Mouse (Mus musculus) stomach, embryonic 14.5 days (tissue): ENCODE results near the gene Smarcc2. TPM values are rescaled to one million over a fixed set of nuclear protein-coding genes. Genes with fewer than 3 reads are reported as not detected.

Experiments used
- ATAC-seq: fragments of 200-750 bp; cut with Nextera tagmentation; 2 replicates; pipeline ENCODE4 v1.8.0; 2017; ENCODE audit warnings: low read depth, moderate TSS enrichment; ENCODE audit not compliant: insufficient number of reproducible peaks, insufficient read depth, low FRiP score
- H3K27ac ChIP-seq: fragments of 300-500 bp; sonication (generic); 2 replicates; pipeline ENCODE4 v1.5.1; 2014; ENCODE audit warnings: mild to moderate bottlenecking, low read length, moderate library complexity, mixed read lengths
- H3K27me3 ChIP-seq: fragments of 300-500 bp; sonication (generic); 2 replicates; pipeline ENCODE4 v1.6.1; 2014; ENCODE audit warnings: low read length, control low read depth, mixed read lengths; ENCODE audit not compliant: control insufficient read depth, insufficient read depth
- H3K36me3 ChIP-seq: fragments of 300-500 bp; sonication (generic); 2 replicates; pipeline ENCODE4 v1.6.1; 2014; ENCODE audit warnings: mild to moderate bottlenecking, control low read depth, low read length, moderate library complexity, mixed read lengths; ENCODE audit not compliant: control insufficient read depth, insufficient read depth
- H3K4me1 ChIP-seq: fragments of 300-500 bp; sonication (generic); 2 replicates; pipeline ENCODE4 v1.6.1; 2014; ENCODE audit warnings: low read length, control low read depth, mixed read lengths; ENCODE audit not compliant: control insufficient read depth, insufficient read depth
- H3K4me2 ChIP-seq: fragments of 300-500 bp; sonication (generic); replicated peaks from 2 replicates; pipeline ENCODE4 v1.6.1; 2014; ENCODE audit warnings: low read depth, low read length, control low read depth
- H3K4me3 ChIP-seq: fragments of 300-500 bp; sonication (generic); 2 replicates; pipeline ENCODE4 v1.5.1; 2014; ENCODE audit warnings: low read depth, low read length, control low read depth
- H3K9ac ChIP-seq: fragments of 300-500 bp; sonication (generic); replicated peaks from 2 replicates; pipeline ENCODE4 v1.6.1; 2014; ENCODE audit warnings: low read depth, mild to moderate bottlenecking, control low read depth, low read length, moderate library complexity, mixed read lengths
- H3K9me3 ChIP-seq: fragments of 300-500 bp; sonication (generic); 2 replicates; pipeline ENCODE4 v1.6.1; 2016; ENCODE audit warnings: low read depth, low read length, control low read depth; ENCODE audit not compliant: control insufficient read depth
- WGBS: fragments of 180-500 bp; shearing (Covaris S2); extraction: QIAGEN DNeasy Blood & Tissue Kit; methylation state at CpG from one replicate; pipeline ENCODE4 v1.1.7; 2014; 5-methylcytosine and 5-hydroxymethylcytosine counted together
- polyA plus RNA-seq: library from polyadenylated mRNA; unstranded; fragments of >200 nt; fragmentation: Nextera tagmentation; extraction: Ambion mirVana; gene quantifications from 2 replicates; pipeline ENCODE4 v1.2.1, GENCODE M21; 2014

The Smarcc2 gene
- polyA plus RNA-seq, 1 experiment from 2014 or later = 110 TPM

DNA sequence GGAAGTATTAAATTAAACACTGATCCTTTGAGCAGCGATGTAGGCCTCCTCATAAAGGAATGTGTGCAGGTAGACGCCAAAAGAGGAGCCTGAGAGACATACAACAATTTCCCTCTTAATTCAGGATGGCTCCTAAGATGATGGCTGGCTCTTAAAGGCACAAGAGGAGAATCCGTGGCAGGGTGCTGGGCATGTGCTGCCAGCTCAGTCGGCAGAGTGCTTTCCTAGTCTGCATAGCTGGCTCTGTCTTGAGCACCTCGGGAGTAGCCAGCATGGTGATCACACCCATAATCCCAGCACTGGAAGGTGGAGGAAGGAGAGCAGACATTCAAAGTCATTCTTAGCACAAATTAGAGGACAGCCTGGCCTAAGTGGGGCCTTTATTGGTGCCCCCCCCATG is 23.2 kb upstream of the Smarcc2 start:
- Histone ChIP-seq H3K4me3 (no peak overlapping the region), H3K27ac (no peak overlapping the region), H3K9ac (no peak overlapping the region), H3K9me3 (no peaks in the 10 kb centered on the region), H3K4me1 (no peaks in the 10 kb centered on the region), H3K4me2 (no peak overlapping the region), H3K36me3 (peaks cover 58% of the 10 kb centered on the region), H3K27me3 (no peaks in the 10 kb centered on the region)
- WGBS = 87% methylated on average over 5 of the region's 5 CpGs
- no peak for ATAC-seq

DNA sequence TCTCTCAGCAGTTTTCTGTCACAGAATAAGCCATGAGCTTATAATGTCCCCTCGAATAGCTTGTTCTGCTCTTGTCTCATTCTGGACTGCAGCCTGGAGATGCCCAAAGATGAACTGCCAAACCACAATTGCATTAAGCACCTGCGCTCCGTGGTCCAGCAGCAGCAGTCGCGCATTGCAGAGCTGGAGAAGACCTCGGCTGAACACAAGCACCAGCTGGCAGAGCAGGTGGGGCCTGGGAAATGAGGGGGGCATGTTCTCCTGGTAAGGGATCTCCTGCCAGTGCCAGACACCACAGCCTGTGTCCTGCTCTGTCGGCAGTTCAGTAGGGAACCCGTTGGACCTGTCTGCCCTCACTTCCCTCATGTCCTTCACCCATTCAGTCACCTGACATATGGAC is 22.7 kb upstream of the Smarcc2 start:
- no peak overlapping the region for H3K9ac ChIP-seq
- no peaks in the 10 kb centered on the region for H3K4me1 ChIP-seq
- 90% methylated on average over 8 of the region's 8 CpGs for WGBS

DNA sequence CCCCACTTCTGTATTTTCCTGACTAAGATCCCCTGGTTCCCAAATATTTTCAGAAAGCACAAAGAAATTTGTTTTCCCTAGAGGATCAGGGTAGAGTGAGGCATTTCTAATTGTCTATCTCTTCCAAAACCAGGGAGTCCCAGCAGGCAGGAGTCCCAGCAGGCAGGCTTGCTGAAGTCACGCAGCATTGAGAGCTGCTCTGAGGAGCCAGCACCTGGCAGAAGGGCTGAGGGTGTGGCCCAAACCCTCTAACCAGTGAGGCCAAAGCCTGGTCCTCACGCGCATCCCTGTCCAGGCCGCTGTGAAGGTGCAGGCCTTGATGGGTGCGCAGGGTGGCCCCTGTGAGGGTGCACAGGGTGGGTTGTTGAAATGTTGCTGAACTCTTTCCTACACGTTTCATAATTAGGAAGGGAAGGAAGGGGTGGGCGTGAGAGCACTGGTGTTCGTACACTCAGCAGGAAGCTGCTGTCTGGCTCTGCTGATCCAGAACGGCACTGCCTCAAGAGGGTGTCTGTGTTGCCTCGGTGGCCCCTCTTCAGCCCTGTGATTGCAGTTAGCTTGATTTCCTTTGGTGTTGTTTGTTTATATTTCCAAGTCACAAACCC is 20.3 kb upstream of the Smarcc2 start:
- Histone ChIP-seq H3K9ac (no peak overlapping the region), H3K27ac (peak overlapping the region; percentile 1; the same call in 1 of the 2 replicates), H3K4me2 (no peak overlapping the region), H3K27me3 (no peaks in the 10 kb centered on the region), H3K4me1 (no peaks in the 10 kb centered on the region), H3K4me3 (no peak overlapping the region), H3K36me3 (peaks cover 56% of the 10 kb centered on the region), H3K9me3 (no peaks in the 10 kb centered on the region)
- no peak for ATAC-seq
- 62% methylated on average over 10 of the region's 10 CpGs for WGBS

More for the DNA sequence above, 22.7 kb upstream of the Smarcc2 start:
- H3K4me2 ChIP-seq = no peak overlapping the region
- H3K4me3 ChIP-seq = no peak overlapping the region
- no peaks in the 10 kb centered on the region for H3K27me3 ChIP-seq
- H3K9me3 ChIP-seq = no peaks in the 10 kb centered on the region
- no peak overlapping the region for H3K27ac ChIP-seq
- no peak for ATAC-seq
- peaks cover 61% of the 10 kb centered on the region for H3K36me3 ChIP-seq

DNA sequence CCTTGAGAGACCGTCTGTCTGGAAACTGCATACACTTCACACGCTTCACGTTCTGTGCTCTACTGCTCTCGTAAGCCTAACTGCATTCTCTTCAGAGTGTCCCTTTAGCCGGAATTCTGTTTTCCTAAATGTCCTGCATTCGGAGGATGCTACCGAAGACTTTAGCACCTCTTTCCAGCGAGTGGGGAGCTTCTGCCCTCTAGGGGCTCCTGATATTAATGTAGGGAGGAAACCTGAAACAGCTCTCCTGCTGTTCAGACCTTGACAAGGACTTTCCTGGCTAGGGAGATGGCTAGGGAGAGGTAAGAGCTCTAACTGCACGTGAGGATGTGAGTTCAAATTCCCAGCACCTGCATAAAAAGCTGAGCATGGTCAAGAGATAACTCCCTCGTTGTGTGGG is 18.6 kb upstream of the Smarcc2 start:
- H3K36me3 ChIP-seq = peaks cover 49% of the 10 kb centered on the region
- no peak overlapping the region for H3K4me3 ChIP-seq
- H3K27me3 ChIP-seq = no peaks in the 10 kb centered on the region
- no peak overlapping the region for H3K27ac ChIP-seq
- no peak for ATAC-seq
- WGBS = 59% methylated on average over 10 of the region's 10 CpGs
- no peak overlapping the region for H3K4me2 ChIP-seq
- H3K9me3 ChIP-seq = no peaks in the 10 kb centered on the region
- no peak overlapping the region for H3K9ac ChIP-seq
- H3K4me1 ChIP-seq = no peaks in the 10 kb centered on the region

DNA sequence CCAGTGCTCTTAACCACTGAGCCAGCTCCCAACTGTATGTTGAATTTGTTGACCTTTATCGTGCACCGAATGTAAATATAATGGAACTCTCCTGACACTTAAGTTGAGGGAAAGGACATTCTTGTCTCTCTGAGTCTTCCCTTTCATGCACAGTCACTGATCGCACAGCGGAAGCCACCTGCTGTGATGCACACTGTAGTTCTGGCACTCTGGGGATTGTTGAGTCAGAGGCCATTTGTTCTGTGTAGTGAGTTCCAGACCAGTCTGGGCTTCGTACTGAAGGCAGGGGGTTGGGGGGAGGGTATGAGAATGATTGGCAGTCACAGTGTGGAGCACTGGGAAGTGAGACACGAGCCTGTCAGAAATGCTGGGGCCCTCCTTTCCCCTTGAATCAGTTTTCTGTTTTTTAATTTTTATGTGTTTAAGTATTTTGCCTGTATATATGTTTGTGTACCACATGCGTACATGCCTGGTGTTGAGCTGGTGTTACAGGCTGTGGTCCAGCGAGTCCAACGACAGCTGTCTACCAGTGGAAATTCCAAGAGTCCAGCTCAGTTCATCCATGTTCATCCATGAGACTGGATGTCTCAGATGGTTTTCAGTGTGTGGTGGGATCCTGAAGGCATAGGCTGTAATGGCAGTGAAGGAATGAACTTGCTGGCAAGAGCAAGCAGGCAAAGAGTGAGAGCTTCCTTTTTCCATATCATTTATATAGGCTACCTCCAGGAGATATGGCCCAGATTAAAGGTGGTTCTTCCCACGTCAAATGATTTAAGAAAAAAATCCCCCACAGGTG is 17.5 kb upstream of the Smarcc2 start:
- Histone ChIP-seq H3K4me2 (no peak overlapping the region), H3K4me3 (no peak overlapping the region), H3K27me3 (no peaks in the 10 kb centered on the region), H3K9me3 (no peaks in the 10 kb centered on the region), H3K9ac (no peak overlapping the region), H3K27ac (no peak overlapping the region), H3K4me1 (no peaks in the 10 kb centered on the region), H3K36me3 (peaks cover 38% of the 10 kb centered on the region)
- no peak for ATAC-seq
- 89% methylated on average over 10 of the region's 10 CpGs for WGBS

DNA sequence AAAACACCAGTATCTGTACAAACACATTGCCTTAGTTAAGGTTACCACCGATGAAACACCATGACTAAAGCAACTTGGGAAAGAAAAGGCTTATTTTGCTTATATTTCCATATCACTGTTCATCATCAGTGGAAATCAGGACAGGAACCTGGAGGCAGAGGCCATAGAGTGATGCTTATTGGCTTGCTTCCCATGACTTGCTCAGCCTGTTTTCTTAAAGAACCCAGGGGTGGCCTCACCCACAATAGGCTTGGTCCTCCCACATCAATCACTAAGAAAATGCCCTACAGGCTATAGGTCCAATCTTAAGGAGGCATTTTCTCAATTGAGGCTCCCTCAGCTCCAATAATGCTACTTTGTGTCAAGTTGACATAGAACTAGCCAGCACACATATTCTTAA is 16.3 kb upstream of the Smarcc2 start:
- Histone ChIP-seq H3K36me3 (peaks cover 29% of the 10 kb centered on the region), H3K9ac (no peak overlapping the region), H3K27ac (no peak overlapping the region), H3K4me2 (no peak overlapping the region), H3K4me3 (no peak overlapping the region), H3K9me3 (no peaks in the 10 kb centered on the region), H3K4me1 (no peaks in the 10 kb centered on the region), H3K27me3 (no peaks in the 10 kb centered on the region)
- WGBS = 85% methylated on average over 1 of the region's 1 CpGs
- no peak for ATAC-seq

DNA sequence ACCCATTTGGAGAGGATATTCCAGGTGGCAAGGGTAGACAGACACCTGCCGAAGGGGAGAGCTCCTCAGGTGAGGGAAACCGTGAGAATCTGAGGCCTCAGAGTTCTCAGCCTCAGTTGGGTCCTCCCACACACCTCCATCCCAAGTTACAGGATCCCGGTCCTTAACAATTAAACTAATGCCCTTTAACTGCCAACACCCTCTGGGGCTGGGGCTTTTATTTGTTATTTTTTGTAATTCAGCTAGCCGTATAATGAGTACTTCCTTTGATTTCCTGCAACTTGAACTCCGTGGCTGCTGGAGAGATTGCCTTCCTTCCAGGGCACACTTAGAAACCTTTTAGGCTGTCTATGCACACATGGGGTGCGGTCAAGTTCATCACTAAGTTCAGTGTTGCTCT is 14.7 kb upstream of the Smarcc2 start:
- no peak overlapping the region for H3K27ac ChIP-seq
- no peak for ATAC-seq
- no peaks in the 10 kb centered on the region for H3K27me3 ChIP-seq
- H3K9ac ChIP-seq = no peak overlapping the region
- H3K4me3 ChIP-seq = no peak overlapping the region
- H3K36me3 ChIP-seq = peaks cover 14% of the 10 kb centered on the region
- WGBS = 67% methylated on average over 6 of the region's 6 CpGs
- no peaks in the 10 kb centered on the region for H3K9me3 ChIP-seq
- no peak overlapping the region for H3K4me2 ChIP-seq
- no peaks in the 10 kb centered on the region for H3K4me1 ChIP-seq

DNA sequence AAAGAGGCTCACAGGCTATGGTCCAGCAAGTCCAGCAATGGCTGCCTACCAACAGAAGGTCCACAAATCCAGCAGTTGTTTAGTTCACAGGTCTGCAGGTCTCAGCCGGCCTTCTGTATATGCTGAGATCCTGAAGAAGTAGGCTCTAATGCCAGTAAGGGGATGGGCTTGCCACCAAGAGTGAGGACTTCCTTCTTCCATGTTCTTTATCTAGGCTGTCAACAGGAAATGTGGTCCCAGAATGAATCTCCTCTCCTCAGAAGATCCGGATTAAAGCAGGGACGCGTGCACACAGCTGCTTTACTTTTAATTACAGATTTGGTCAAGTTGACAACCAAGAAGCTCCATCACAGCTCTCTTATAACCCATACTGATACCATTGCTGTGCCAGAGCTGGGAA is 13.6 kb upstream of the Smarcc2 start:
- Histone ChIP-seq H3K4me1 (no peaks in the 10 kb centered on the region), H3K4me3 (no peak overlapping the region), H3K9me3 (no peaks in the 10 kb centered on the region), H3K27me3 (no peaks in the 10 kb centered on the region), H3K9ac (no peak overlapping the region), H3K36me3 (peaks cover 9% of the 10 kb centered on the region), H3K27ac (no peak overlapping the region), H3K4me2 (no peak overlapping the region)
- WGBS = 71% methylated on average over 4 of the region's 4 CpGs
- ATAC-seq = no peak
